Mouse (Mus musculus): ENCODE measurements around the gene Prdm9.

Prdm9 gene

GRCm38 (mm10) chr17:15527811-15528136 is 36.4 kb downstream of the Prdm9 start:
- no peak for DNase-seq (ENCODE audit: low read depth, low spot score)

- DNase-seq (ENCODE audit: low read depth, low spot score): peak; percentile 85
Observed at GRCm38 (mm10) chr17:15526986-15527810, 37.0 kb downstream of the Prdm9 start, which contains the start of gene Pdcd2. Gene Pdcd2 (minus strand): TSS chr17:15527301.

GRCm38 (mm10) chr17:15526304-15526703 is 37.9 kb downstream of the Prdm9 start:
- DNase-seq (ENCODE audit: low read depth, low spot score): no peak

- DNase-seq (ENCODE audit: low read depth, low spot score): no peak
Observed at GRCm38 (mm10) chr17:15518766-15519165, 45.4 kb downstream of the Prdm9 start.

GRCm38 (mm10) chr17:15518186-15518585 is 46.0 kb downstream of the Prdm9 start:
- no peak for DNase-seq (ENCODE audit: low read depth, low spot score)

GRCm38 (mm10) chr17:15517776-15518175 is 46.4 kb downstream of the Prdm9 start:
- no peak for DNase-seq (ENCODE audit: low read depth, low spot score)

GRCm38 (mm10) chr17:15510694-15511093 is 53.5 kb downstream of the Prdm9 start:
- no peak for DNase-seq (ENCODE audit: low read depth, low spot score)

- peak; percentile 93 for DNase-seq (ENCODE audit: low read depth, low spot score)
Observed at GRCm38 (mm10) chr17:15499656-15500394, 64.3 kb downstream of the Prdm9 start, which contains the start of the genes Psmb1 and Tbp. Gene Psmb1 (minus strand): TSS chr17:15499751. Gene Tbp (plus strand): TSS chr17:15499888.

- no peak for DNase-seq (ENCODE audit: low read depth, low spot score)
Observed at GRCm38 (mm10) chr17:15498753-15499113, 65.4 kb downstream of the Prdm9 start.

- peak; percentile 86 for DNase-seq (ENCODE audit: low read depth, low spot score)
Observed at GRCm38 (mm10) chr17:15497882-15498752, 66.0 kb downstream of the Prdm9 start.

Measured in c-Kit-negative CD71-positive TER-119-positive erythroid progenitor cells, embryonic 14.5 days (primary cell).